Mouse (Mus musculus) liver, embryonic 12.5 days (tissue): ENCODE measurements around the gene Rbks. TPM values are rescaled to one million over a fixed set of nuclear protein-coding genes. Genes with fewer than 3 reads are reported as not detected.
"Not testable (repeated sequence)": the region's sequence is repeated elsewhere in the genome, so short reads cannot be mapped to it uniquely, and the experiment has no call there.

Experiments used
- ATAC-seq: fragments of 200-750 bp; cut with Nextera tagmentation; 2 replicates; pipeline ENCODE4 v1.8.0; 2017; ENCODE audit warnings: moderate number of reproducible peaks, mild to moderate bottlenecking, moderate library complexity
- H3K27ac ChIP-seq: fragments of 300-500 bp; sonication (generic); 2 replicates; pipeline ENCODE4 v1.5.1; 2016; ENCODE audit warnings: mild to moderate bottlenecking
- H3K27me3 ChIP-seq: fragments of 300-500 bp; sonication (generic); replicated peaks from 2 replicates; pipeline ENCODE4 v1.6.1; 2016; ENCODE audit warnings: mild to moderate bottlenecking, moderate library complexity
- H3K36me3 ChIP-seq: fragments of 300-500 bp; sonication (generic); 2 replicates; pipeline ENCODE4 v1.6.1; 2016; ENCODE audit warnings: mild to moderate bottlenecking, moderate library complexity
- H3K4me1 ChIP-seq: fragments of 300-500 bp; sonication (generic); 2 replicates; pipeline ENCODE4 v1.6.1; 2016
- H3K4me2 ChIP-seq: fragments of 300-500 bp; sonication (generic); 2 replicates; pipeline ENCODE4 v1.6.1; 2016; ENCODE audit warnings: mild to moderate bottlenecking, moderate library complexity
- H3K4me3 ChIP-seq: fragments of 300-500 bp; sonication (generic); 2 replicates; pipeline ENCODE4 v1.5.1; 2016; ENCODE audit warnings: mild to moderate bottlenecking, moderate library complexity
- H3K9ac ChIP-seq: fragments of 300-500 bp; sonication (generic); 2 replicates; pipeline ENCODE4 v1.6.1; 2016; ENCODE audit warnings: mild to moderate bottlenecking, moderate library complexity
- H3K9me3 ChIP-seq: fragments of 300-500 bp; sonication (generic); replicated peaks from 2 replicates; pipeline ENCODE4 v1.6.1; 2016; ENCODE audit warnings: mild to moderate bottlenecking, moderate library complexity
- WGBS: fragments of 180-500 bp; shearing (Covaris S2); methylation state at CpG from one replicate; pipeline ENCODE4 v1.1.7; 2016; ENCODE audit not compliant: insufficient replicate concordance; 5-methylcytosine and 5-hydroxymethylcytosine counted together
- polyA plus RNA-seq: library from polyadenylated mRNA; unstranded; fragments of >200 nt; fragmentation: Nextera tagmentation; extraction: Ambion mirVana; gene quantifications from 2 replicates; pipeline ENCODE4 v1.2.1, GENCODE M21; 2016

The Rbks gene
- polyA plus RNA-seq, 1 experiment from 2014 or later = 20.8 TPM

- ATAC-seq = no peak
- Histone ChIP-seq H3K9ac (no peak overlapping the region), H3K36me3 (peaks cover 9% of the 10 kb centered on the region), H3K4me1 (peaks cover 14% of the 10 kb centered on the region; the same call in 1 of the 2 replicates), H3K9me3 (no peaks in the 10 kb centered on the region), H3K27me3 (no peaks in the 10 kb centered on the region), H3K4me3 (no peak overlapping the region), H3K4me2 (no peak overlapping the region), H3K27ac (no peak overlapping the region)
- 61% methylated on average over 2 of the region's 2 CpGs for WGBS
Measured at GRCm38 (mm10) chr5:31640542-31640941, 56.9 kb downstream of the Rbks start.

- H3K4me2 ChIP-seq = no peak overlapping the region
- H3K9me3 ChIP-seq = no peaks in the 10 kb centered on the region
- H3K36me3 ChIP-seq = peaks cover 10% of the 10 kb centered on the region
- H3K27me3 ChIP-seq = no peaks in the 10 kb centered on the region
- H3K9ac ChIP-seq = no peak overlapping the region
- H3K4me3 ChIP-seq = no peak overlapping the region
- no peak for ATAC-seq
- H3K27ac ChIP-seq = 0 out of 2 replicates have a peak overlapping the region, but pooled peaks have one; percentile 22
- WGBS = 39% methylated on average over 9 of the region's 9 CpGs
- H3K4me1 ChIP-seq = peaks cover 14% of the 10 kb centered on the region; the same call in 1 of the 2 replicates
Measured at GRCm38 (mm10) chr5:31636636-31637253, 60.7 kb downstream of the Rbks start.

- Histone ChIP-seq H3K27me3 (no peaks in the 10 kb centered on the region), H3K4me1 (peaks cover 14% of the 10 kb centered on the region; the same call in 1 of the 2 replicates), H3K4me3 (no peak overlapping the region), H3K4me2 (no peak overlapping the region), H3K27ac (no peak overlapping the region), H3K36me3 (peaks cover 10% of the 10 kb centered on the region), H3K9me3 (no peaks in the 10 kb centered on the region), H3K9ac (no peak overlapping the region)
- whole genome bisulfite sequencing = 79% methylated on average over 5 of the region's 5 CpGs
- no peak for ATAC-seq
Measured at GRCm38 (mm10) chr5:31634679-31635078, 62.7 kb downstream of the Rbks start.

DNA sequence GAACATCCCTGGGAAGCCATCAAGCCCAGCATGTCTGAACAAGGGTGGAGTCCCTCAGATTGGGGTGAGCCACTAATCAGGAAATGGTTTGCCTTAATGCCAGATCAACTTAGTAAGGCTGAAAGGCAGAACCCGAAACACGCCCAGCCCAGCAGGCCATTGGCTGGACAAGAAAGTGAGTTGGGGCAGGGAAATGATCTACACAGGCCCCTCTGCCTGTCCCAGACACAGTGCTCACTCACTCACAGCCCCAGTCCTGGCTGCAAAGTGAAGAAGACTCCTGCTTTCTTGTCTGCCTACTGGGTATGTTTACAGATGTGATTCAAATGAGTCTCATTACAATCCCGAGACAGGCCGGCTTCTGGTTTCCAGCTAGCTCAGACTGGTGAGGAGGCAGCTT is 63.3 kb downstream of the Rbks start:
- H3K4me2 ChIP-seq = no peak overlapping the region
- no peaks in the 10 kb centered on the region for H3K27me3 ChIP-seq
- H3K9ac ChIP-seq = no peak overlapping the region
- H3K27ac ChIP-seq = no peak overlapping the region
- H3K9me3 ChIP-seq = no peaks in the 10 kb centered on the region
- 72% methylated on average over 4 of the region's 4 CpGs for WGBS
- H3K36me3 ChIP-seq = peaks cover 10% of the 10 kb centered on the region
- ATAC-seq = no peak
- H3K4me1 ChIP-seq = peaks cover 14% of the 10 kb centered on the region; the same call in 1 of the 2 replicates
- no peak overlapping the region for H3K4me3 ChIP-seq

DNA sequence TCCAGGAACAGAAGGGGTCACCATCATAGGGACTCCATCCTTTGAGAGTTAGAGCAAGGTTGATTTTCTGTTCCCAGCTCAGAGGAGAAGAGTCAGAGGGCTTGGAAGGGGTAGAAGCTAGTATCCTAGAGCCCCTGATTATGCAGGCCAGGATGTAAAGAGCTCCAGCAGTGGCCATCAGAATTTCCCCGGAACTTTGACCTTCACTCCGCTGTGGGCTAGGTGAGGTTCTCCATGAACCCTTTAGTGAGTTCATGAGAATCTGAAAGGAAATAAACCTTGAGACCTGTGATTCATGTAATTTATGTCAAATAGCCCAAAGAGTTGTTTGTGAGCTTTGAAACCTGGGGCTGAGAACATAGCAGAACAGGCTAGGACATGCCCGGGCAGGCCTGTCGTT is 66.3 kb downstream of the Rbks start:
- peaks cover 15% of the 10 kb centered on the region; the same call in 1 of the 2 replicates for H3K36me3 ChIP-seq
- not testable (repeated sequence) for H3K27ac ChIP-seq, H3K9ac ChIP-seq, ATAC-seq, H3K9me3 ChIP-seq, H3K4me1 ChIP-seq, H3K4me2 ChIP-seq, H3K4me3 ChIP-seq, H3K27me3 ChIP-seq
- WGBS = 86% methylated on average over 4 of the region's 4 CpGs

- WGBS = 71% methylated on average over 5 of the region's 5 CpGs
- no peak for ATAC-seq
Measured at GRCm38 (mm10) chr5:31630064-31630463, 67.4 kb downstream of the Rbks start.

GRCm38 (mm10) chr5:31628555-31628954 is 68.9 kb downstream of the Rbks start:
- Histone ChIP-seq H3K27me3 (no peaks in the 10 kb centered on the region), H3K36me3 (peaks cover 18% of the 10 kb centered on the region), H3K4me1 (no peaks in the 10 kb centered on the region), H3K27ac (no peak overlapping the region), H3K9ac (no peak overlapping the region), H3K4me3 (no peak overlapping the region), H3K4me2 (no peak overlapping the region), H3K9me3 (no peaks in the 10 kb centered on the region)
- no peak for ATAC-seq
- 81% methylated on average over 8 of the region's 8 CpGs for WGBS

More at GRCm38 (mm10) chr5:31630064-31630463, 67.4 kb downstream of the Rbks start:
- Histone ChIP-seq H3K27me3 (no peaks in the 10 kb centered on the region), H3K36me3 (peaks cover 16% of the 10 kb centered on the region; the same call in 1 of the 2 replicates), H3K27ac (no peak overlapping the region), H3K4me1 (no peaks in the 10 kb centered on the region), H3K4me3 (no peak overlapping the region), H3K4me2 (no peak overlapping the region), H3K9ac (no peak overlapping the region), H3K9me3 (no peaks in the 10 kb centered on the region)

DNA sequence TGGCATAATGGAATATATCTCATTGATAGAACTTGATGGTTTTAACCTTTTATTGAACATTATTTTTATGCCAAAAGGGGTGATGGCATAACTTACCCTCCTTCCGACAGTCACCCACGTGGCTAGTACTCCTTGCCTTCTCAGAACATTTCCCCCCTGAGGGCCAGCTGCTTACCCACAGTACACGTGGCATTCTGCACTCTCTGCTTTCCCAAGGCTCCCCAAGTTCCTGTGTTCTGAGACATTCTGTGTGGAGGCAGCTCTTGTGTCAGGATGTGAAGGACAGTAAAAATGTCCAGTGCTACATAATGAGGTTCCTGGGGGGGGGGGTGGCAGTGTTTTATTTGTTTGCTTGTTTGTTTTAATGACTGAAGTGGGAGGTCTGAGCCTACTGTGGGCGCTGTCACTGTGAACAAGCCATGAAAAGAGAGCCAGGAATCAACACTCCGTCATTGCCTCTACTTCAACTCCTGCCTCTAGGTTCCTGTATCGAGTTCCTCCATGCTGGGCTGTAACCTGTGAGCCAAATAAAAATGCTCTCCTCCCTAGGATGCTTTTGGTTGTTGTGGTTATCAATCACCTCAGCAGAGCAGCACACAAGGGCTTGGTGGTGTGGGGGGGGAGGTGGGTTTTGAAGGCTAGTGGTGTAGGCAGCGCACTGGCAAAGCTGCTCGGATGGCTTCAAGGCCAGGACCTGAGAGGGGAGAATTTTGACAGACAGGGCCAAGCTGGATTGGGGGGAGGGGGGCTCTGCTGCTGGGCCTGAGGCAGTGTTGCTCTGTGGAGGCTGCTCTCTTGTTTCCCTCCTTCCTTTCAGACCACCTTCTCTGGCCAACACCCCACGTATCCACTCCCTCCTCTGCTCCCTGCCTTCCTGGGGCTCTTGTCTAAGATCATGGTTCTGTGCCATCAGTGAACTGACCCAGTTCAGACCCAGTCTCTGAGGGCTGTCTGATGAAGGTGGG is 69.6 kb downstream of the Rbks start:
- Histone ChIP-seq H3K4me3 (no peak overlapping the region), H3K9me3 (no peaks in the 10 kb centered on the region), H3K9ac (no peak overlapping the region), H3K27me3 (no peaks in the 10 kb centered on the region), H3K4me2 (no peak overlapping the region), H3K36me3 (peaks cover 21% of the 10 kb centered on the region), H3K27ac (no peak overlapping the region), H3K4me1 (no peaks in the 10 kb centered on the region)
- ATAC-seq = no peak
- WGBS = 71% methylated on average over 9 of the region's 9 CpGs

DNA sequence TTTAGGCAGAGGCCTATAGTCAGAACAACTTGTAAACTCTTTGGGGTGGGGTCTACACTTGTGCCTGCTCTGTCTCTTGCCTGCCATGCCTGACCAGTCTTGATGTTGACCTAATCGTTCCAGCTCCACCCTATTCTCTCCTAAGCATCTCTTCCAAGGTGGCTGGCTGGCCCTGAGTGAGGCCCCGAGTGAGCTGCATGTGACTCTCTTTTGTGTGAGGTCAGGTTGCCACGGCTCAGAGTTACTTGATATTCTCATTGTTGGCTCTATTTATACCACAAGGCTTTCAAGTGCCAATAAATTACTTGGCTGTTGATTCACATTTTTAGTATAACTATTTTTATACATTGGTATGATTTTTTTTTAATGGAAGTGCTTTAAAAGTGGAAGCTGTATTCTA is 70.3 kb downstream of the Rbks start:
- H3K9ac ChIP-seq = no peak overlapping the region
- H3K4me3 ChIP-seq = no peak overlapping the region
- H3K4me2 ChIP-seq = no peak overlapping the region
- no peak for ATAC-seq
- no peak overlapping the region for H3K27ac ChIP-seq
- 66% methylated on average over 3 of the region's 3 CpGs for WGBS
- no peaks in the 10 kb centered on the region for H3K4me1 ChIP-seq
- H3K36me3 ChIP-seq = peaks cover 27% of the 10 kb centered on the region
- H3K9me3 ChIP-seq = no peaks in the 10 kb centered on the region
- no peaks in the 10 kb centered on the region for H3K27me3 ChIP-seq

GRCm38 (mm10) chr5:31620326-31620725 is 77.1 kb downstream of the Rbks start:
- no peak for ATAC-seq

GRCm38 (mm10) chr5:31614339-31615025 is 82.9 kb downstream of the Rbks start:
- H3K9me3 ChIP-seq = no peaks in the 10 kb centered on the region
- peak overlapping the region; percentile 86 for H3K9ac ChIP-seq
- H3K4me1 ChIP-seq = peaks cover 14% of the 10 kb centered on the region
- peaks cover 36% of the 10 kb centered on the region for H3K36me3 ChIP-seq
- peak overlapping the region; percentile 87 for H3K4me3 ChIP-seq
- peak overlapping the region; percentile 73 for H3K4me2 ChIP-seq
- WGBS = 18% methylated on average over 6 of the region's 6 CpGs
- no peaks in the 10 kb centered on the region for H3K27me3 ChIP-seq
- H3K27ac ChIP-seq = peak overlapping the region; percentile 92
- ATAC-seq = no peak

More at GRCm38 (mm10) chr5:31620326-31620725, 77.1 kb downstream of the Rbks start:
- no peak overlapping the region for H3K4me2 ChIP-seq
- H3K9me3 ChIP-seq = no peaks in the 10 kb centered on the region
- H3K4me1 ChIP-seq = peaks cover 4% of the 10 kb centered on the region
- no peaks in the 10 kb centered on the region for H3K27me3 ChIP-seq
- 90% methylated on average over 3 of the region's 3 CpGs for WGBS
- no peak overlapping the region for H3K4me3 ChIP-seq
- no peak overlapping the region for H3K27ac ChIP-seq
- H3K9ac ChIP-seq = no peak overlapping the region
- H3K36me3 ChIP-seq = peaks cover 72% of the 10 kb centered on the region
